Mouse (Mus musculus) cerebellum, adult 9-10 months (tissue): ENCODE results near the gene Scyl1.

Experiments used
- DNase-seq: peaks from one replicate; pipeline ENCODE4 v3.0.0; 2022

Gene Scyl1

DNA sequence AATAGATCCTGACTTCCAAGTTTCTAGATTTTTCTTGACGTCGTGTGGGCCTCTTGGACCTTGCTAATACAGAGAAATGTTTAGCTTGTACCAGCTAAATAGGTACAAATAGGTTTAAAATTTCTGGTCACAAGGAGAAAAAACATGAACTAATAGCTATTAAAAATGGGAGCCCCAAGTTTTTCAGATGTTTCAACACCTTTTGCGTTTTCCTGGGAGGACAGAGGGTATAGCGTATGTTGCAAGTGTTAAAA, 31.5 kb upstream of the Scyl1 start:
- no peak for DNase-seq

DNA sequence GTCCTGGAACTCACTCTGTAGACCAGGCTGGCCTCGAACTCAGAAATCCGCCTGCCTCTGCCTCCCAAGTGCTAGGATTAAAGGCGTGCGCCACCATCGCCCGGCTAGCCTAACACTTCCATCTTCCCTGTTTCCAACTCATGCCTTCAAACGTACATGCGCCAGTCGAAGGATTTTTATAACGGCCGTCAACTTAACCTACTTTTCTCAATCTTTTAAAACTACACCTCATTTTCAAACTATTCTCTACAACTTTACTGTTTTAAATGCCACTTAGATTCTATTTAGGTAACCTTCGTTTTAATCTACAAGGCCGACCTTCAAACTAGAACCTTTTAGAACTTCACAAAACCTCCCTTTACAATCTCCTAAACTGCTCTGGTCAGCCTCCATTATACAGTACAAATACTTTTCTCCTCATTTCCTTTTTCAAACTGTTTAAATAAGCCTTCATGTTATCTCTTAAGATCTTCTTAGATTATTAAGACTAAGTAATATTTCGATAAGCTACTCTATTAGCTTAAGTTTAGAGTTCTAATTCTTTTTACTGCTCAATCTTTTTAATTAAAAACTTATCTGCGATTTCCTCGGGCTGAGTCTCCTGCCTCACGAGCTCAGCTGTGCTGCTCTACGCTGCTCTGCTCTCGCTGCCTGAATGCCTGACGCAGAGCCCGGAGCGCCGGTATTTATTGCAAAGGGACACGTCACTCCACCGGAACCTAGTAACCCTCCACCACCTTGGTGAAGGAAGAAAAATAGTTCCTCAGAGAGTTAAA, 31.0 kb upstream of the Scyl1 start:
- DNase-seq = peak; percentile 98

DNA sequence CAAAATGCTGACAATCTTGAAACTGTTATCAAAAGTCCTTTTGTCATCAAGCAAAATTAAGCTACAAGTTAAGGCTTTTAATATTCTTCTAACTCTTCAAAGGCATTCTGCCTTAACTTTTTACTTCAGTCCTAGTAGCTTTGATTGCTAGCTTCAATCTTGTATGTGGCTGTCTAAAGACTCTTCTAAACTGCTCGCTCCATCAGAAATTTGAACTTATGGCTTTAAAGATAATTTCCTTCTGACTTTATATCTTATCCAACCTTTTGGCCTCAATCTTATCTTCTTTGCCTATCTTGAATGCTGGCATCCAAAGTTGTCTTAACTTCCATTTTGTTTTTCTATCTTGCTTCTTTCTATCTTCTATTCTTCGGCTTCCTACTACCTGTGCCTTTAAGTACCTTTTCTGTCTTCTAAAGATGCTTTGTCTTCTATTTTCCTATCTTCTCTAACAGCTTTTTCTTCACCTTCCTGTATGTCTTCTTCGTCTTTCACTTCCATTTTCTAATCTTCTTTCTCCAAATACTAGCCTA, 30.3 kb upstream of the Scyl1 start:
- DNase-seq = no peak

DNA sequence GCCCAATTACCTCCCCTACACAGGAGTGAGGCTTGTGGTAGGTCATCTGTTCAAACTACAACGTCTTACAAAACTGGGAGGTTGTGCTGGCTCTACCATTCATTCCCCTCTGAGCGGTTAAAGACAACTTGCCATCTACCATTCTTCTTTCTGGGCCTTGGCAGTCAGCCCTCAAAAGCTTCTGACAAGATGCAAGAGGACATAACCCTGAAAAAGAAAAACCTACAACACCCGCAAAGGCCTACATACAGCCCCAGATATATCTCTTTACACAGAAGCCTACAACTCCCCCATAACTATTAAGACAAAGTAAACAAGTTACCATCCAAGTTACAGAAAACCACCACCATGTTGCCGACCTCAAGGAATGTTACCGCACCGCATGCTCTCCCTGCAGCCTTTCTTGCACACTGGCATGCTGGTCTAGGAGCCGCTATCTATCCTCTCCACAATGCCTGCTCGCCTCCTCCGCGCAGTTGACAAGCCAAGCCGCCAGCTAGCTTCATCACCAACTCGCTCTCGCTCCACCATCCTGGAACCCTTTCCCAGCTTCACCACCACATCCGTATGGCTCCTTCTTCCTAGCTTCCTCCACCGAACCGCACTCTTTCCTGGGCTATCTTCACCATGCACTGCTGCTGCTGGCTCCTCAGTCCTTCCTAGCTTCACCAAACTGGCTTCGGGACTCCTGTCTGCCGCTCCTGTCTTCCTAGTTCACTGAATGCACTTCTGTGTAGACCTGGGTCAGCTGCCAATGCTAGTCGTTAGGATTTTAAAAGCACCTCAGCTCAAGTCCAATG, 29.6 kb upstream of the Scyl1 start:
- no peak for DNase-seq

DNA sequence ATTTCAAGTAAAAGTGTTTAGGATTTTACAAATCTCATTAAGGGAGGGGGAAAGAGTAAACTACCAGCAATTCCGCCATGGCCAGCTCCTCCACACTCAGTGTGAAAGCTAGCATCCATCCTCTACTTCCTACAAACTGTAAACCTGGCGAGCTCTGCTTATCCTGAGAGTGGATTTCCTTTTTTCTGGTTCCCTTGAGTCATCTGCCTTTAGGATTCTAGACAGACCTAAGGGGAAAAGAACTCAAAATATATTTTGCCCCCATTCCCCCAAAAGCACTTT, 29.1 kb upstream of the Scyl1 start:
- no peak for DNase-seq

DNA sequence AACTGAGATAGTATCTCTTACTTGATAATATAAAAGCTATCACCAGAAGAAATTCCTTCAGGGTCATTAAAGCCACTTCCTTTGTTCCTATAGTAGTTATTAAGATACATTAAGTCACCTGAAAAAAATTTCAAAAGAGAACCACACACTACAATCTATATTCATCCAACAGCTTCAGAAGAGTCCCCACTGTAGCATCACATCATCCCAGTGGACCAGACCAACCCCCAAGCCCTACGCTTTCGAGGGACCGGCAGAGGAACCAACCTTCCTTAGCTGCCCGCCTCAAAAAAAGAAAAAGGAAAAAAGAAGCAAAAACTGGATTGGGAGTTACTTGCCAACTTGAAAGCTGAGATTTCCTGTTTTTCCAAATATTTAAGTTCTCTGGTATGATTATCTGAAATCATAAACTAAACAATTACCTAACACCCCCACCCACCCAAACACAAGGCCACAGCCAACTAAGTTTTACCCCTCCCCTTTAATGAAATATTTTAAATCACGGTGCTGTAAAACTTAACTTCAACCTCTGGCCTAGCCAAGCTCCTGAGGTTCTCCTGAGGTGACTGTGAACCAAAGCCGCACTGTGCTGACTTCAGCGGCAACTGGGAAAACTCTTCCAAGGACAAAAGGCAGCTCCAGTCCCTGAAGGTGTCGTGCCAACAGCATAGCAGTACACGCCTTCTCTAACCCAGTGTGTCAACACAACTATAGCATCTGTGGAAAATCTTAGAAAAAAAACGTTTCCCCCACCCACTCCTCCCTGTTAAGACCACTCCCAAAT, 28.5 kb upstream of the Scyl1 start:
- peak; percentile 52 for DNase-seq

DNA sequence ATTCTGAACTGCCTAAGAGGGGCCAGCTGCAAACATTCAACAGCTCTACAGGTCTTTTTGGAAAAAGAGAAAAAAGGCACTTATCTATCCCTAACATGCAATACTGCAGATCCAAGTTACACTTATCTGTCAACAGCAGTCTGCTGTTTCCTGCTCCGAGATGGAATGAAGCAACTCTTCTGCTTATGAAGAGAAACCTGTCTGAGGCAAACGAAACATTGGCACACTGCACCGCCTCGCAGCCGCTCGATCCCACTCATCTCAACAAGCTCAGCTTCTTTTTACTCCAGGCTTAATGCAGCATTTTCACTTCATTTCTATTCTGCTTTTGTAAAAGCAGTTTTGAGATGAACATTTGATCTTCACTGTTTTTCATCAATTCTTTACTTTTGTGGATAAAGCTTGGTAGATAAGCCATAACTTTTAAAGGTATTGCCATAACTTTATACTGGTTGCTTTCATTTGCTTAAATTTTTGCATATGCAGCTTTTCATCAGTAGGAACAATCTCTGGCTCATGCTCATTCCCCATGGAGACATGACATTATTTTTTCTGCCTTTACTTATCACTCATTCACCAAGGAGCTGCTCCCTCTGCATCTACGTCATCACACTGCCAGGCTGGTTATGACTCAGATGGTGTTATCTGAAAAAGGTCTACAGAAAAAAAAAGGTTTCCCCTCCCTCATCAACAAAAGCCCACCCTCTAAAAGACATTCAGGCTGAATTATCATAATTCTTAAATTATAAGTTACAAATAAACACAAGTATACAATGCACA, 27.7 kb upstream of the Scyl1 start:
- DNase-seq = peak; percentile 44

DNA sequence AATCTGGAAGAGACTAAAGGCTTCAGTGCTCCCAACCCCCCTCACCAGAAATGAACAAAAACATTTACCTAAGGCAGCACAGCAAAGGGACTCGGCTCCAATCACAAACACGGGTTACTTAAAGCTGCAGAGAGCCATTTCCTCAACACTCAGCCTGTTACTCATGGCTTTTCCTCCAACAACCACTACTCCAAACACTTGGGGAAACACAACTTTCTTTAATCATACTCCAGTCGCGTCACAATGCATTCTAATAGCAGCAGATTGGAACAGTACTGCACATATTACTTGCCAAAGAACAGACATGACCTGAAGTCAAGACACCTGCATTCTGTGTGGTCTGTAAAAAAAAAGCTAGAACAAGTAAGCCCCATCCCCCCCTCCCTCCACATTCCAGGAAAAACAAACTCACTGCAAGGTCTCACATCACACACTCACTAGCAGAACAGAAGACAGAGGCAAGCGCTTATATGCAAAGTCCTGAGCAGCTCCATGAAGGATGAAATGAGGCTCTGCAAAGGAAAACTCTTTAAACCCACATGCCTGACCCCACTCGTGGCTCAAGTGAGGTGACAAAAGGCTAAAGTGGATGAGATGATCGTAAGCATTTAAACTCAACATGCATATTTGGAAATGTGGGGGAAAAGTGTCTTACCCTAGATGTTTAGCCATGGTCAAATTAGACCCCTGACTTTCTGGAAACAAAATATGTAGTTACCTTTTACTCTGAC, 26.3 kb upstream of the Scyl1 start:
- peak; percentile 34 for DNase-seq

DNA sequence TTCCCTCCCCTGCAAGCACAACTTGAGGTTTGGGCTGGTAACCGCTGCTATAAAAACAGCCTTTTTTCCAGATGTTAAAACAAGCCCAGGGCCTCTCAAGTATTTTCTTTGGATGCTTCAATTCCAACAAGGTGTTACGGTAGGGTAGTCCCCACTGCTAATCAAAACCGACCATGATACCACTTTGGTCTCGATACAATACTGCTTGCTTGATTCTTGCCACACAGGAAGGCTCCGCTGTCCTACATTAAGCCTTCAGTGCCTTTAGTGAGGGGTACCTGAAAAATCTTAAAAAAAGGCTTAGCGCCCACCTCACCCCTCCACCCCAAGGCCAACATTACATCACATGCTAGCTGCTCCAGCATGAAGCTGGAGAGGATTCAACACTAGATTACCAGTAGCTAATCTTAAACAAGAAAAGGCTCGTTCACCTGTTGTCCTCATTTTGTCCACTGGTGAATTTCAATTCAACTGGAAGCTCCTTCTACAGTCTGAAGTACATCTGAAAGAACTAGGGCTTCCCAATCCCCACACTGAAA, 25.4 kb upstream of the Scyl1 start:
- DNase-seq = no peak

DNA sequence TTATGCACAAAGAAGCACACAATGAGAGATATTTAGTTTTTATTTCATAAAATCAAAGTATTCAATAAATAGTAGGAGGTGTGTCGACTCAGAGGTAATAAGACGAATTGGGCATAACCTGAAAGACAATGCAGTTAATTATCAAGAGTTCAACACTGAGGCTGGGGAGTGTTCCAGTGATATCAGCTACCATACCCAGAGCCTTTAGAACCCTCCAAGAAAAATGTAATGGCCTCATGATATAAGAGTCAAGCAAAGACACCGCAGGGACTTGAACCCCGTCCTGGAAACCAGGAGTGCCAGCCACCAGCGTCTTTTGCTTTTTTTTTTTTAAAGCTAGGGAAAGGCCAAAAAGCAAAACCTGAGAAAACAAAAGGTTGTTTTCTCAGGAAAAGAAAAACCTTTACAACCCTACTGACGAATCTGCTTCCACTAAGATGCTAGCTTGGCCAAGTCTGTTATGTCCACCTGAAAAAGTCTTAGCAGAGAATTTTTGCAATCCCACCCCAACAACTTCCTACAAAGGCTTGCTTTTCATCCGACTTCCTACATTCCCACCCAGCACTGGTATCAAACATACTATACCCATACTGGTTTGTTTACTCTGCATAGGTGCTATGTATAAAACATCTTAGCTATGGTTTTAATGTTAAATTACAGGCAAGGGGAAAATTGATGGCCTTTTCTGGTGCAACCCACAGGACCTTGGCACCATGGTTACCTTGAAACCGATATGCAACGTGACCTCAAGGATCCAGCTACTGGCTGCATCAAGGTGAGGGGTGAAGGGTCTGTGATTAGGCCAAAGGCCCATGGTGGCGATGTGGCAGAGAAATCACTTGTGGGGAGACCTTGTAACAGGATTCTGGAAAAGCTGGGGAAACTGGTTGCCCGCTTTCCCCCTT, 24.7 kb upstream of the Scyl1 start:
- DNase-seq = peak; percentile 31

DNA sequence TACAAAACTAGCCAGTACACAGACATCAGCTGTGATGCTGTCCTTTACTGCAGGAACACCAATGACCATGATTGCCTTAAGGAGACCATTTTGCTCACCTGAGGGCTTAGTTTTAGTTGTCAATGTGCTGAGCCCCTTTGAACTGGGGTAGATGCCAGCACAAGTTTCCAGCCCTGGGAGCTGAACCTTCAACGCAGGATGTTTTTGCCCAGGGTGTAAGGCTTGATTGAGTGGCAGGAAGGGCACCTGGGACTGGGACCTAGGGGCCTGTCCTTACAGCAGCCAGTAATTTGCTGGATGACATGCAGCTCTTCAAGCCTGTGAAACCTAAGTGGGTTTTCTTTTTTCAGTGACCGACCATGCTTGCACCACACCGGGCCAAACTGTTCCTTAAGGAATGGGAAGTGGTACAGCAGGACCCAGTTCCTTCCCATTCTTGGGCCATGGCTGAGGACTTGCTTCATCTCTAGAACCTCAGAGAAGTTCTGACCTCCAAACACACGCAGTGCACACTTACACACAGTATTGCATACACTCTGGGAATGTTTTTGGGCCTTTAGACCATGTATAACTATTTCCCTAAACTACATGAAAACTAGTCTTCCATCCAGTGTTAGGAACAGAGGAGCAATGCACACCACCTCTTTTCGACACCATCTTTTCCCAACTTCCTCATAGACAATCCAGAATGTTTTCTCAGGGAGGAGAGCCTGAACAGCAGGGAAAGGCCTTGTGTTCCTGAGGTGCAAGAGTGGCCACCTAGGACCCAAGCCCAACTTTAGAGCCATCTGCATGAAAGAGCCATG, 23.8 kb upstream of the Scyl1 start:
- peak; percentile 32 for DNase-seq

DNA sequence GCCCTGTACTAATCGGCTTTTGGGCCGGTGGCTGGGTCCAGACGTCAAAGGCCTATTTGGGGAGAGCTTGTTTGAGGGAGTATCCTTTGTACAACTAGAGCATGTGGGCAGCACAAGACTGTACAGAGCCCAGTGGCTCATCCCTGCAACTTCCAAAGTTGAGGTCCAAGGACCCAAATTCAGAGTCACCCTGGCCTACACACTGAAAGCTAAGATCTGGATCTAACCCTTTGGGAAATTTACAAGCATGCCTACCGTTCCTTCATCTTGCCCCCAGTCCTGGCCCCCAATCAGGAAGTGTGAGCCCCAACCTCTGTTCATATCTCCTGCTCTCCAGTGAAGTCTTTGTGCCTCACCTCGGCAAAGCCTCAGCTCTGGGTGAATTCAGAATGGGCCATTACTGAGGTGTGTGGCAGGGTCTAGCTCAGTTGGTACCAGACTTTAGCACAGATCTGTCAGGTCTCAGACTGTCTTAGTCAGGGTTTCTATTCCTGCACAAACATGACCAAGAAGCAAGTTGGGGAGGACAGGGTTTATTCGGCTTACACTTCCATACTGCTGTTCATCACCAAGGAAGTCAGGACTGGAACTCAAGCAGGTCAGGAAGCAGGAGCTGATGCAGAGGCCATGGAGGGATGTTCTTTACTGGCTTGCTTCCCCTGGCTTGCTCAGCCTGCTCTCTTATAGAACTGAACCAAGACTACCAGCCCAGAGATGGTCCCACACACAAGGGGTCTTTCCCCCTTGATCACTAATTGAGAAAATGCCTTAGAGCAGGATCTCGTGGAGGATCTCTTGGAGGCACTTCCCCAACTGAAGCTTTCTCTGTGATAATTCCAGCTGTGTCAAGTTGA, 22.9 kb upstream of the Scyl1 start:
- DNase-seq = peak; percentile 47

DNA sequence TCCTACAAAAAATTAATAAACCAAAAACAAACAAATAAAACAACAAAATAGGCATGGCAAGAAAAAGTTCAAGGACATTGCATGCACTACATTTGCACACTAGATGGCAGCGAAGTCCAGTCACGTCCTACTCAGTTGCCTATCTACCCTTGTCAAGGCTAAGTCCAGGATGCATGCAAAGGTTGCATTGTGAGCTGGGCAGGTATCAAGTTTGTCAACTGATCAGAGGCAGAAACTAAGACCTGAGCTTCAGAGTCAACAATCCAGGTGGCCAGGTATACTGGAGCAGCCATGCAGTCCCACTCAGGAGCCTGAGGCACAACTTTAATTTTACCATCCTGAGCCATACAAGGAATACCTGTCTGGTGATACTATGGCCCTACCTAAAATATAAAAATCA, 21.9 kb upstream of the Scyl1 start:
- DNase-seq = peak; percentile 83

DNA sequence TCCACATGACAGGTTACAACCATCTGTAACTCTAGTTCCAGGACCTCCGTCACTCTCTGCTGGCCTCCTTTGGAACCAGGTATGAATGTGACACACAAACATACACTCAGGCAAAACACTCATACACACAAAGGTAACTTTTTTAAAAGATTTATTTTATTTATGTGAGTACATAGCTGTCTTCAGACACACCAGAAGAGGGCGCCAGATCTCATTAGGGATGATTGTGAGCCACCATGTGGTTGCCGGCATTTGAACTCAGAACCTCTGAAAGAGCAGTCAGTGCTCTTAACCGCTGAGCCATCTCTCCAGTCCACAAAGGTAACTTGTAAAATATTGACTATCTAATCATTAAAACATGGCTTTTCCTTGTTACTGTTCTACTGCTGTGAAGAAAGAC, 20.1 kb upstream of the Scyl1 start:
- no peak for DNase-seq

DNA sequence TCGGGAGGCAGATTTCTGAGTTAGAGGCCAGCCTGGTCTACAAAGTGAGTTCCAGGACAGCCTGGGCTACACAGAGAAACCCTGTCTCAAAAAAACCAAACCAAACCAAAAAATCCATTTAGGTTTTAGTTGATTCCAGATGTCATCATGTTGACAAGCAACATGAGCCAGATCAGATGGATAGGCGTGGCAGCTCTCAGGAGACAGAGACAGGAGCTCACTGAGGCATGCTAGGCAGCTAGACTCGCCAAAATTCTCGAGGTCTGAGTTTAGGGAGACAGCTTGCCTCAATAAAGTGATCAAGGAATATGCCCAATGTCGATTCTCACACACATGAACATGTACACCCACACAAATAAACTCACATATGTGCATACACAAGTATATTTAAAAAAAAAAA, 17.8 kb upstream of the Scyl1 start:
- DNase-seq = no peak

DNA sequence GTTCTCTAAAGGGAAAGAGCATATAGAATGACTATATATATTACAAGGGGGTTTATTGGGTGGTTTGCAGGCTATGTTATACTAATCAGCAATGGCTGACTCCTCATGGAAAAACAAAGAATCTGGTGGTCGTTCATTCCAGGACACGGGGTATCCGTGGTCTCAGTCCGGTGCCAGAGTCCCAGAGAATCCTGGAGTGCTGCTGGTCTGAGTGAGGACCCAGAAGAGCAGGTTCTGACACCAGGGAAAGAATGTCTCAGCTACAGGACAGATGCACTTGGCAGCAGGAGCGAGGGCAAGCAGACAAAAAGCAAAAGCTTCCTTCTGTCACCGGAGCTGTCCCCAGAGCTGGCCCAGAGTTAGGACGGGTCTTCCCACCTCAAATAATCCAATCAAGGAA, 17.4 kb upstream of the Scyl1 start:
- no peak for DNase-seq

DNA sequence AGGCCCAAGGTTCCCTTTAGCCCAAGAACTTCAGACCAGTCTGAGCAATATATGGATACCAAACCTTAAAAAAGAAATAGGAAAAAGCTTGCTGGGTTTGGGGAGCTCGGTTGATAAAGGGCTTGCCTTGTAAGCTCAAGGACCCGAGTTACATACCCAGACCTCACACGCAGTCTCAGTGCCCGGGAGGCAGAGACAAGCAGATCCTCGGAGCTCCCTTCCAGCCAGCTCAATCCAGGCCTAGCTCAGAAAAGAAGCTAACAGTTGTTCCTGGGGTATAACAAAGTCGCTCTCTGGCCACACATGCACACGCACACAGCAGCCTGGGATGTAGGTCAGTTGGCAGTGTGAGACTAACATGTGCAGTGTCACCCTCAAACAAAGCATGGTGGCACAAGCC, 16.7 kb upstream of the Scyl1 start:
- no peak for DNase-seq

DNA sequence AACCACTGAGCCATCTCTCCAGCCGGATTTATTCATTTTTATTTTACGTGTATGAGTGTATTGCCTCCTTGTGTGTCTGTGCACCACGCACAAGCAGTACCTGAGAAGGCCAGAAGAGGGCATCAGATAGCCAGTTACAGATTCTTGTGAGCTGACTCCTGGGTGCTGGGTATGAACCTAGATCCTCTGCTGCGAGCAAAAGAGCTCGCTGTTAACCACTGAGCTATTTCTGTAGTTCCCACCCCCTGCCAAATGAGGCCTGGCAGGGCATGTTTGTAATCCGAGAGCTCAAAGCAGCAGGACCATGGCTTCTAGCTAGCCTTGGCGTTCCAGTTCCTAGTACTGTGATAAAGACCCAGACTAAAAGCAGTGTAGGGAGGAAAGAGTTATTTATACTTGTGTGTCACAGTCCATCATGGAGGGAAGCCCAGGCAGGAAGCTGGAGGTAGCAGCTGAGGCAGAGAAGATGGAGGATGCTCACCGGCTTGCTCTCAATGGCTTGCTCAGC, 16.0 kb upstream of the Scyl1 start:
- DNase-seq = peak; percentile 95
